Mouse (Mus musculus): ENCODE data around the gene Snx10.

Gene Snx10

DNA sequence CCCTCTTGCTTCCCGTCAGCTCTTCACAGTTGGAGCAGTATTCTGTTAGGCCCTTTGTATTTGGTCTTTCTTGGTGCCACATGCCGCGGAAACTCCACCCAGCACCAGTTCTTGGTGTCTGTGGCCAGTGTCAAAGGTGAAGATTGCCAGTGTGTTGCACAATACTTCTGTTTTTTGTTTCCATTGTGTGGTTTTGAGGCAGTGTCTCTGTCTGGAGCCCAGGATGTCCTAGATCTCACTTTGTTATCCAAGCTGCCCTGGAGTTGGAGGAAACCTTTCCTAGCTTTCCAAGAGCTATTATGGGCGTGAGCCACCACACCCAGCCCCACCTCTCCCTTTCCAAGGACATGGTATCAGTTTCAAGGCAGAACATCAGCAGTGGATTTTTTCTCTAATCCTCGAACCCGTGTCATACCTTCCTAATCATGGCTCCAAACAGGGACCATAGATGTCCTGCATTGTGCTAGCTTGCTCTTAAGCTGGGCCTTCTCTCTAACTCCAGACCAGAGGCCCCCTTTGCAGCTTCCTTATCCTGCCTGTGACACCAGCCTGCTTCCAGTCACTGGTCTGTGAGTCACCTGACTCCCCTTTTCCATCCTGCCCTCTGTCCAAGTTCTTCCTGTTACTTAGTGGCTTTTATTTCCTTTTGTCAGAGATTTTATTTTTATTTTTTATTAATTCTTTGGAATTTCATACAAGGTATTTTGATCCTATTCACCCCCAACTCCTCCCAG lies 9.9 kb downstream of the Snx10 start:
- no peak for DNase-seq (ENCODE audit: low read depth in 2 of 2, low spot score in 2 of 2)

DNA sequence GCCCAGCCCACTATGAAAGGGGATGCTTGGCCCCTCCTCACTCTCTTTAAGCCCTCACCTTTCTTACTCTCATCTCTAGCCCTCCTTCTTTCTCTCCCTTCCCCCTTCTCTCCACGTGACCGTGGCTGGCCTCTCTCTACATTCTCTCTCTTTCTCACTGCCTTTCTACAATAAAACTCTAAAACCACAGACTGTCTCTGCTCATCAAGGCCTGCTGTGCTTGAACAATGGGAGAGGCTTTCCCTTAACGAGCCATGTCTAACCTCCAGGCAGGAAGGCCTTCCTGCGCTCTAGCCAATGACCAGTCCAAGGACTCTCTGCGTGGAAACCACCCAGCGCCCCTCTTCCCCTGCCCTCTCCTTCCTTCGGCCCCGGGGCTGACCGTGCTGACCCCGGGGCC lies 11.9 kb downstream of the Snx10 start:
- no peak for DNase-seq (ENCODE audit: low read depth in 2 of 2, low spot score in 2 of 2)

DNA sequence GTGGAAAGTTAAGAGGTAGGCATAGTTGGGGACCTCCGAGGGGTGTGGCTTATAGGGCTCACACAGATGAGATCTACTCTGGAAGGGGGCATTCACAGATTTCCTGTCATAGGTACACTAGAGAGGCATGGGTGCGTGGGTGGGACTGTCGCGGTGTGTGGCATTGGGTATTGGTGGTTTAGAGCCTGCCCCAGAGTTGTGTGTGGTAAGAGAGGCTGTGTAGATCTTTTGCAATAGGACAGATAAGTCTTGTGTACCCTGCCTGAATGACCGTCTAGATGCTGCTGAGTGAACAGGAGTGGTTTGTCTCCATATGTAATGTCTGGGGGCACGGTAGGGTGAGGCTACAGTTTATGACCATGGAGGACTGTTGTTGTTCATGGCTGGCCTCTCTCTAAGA lies 16.8 kb downstream of the Snx10 start:
- no peak for DNase-seq (ENCODE audit: low read depth in 2 of 2, low spot score in 2 of 2)

DNA sequence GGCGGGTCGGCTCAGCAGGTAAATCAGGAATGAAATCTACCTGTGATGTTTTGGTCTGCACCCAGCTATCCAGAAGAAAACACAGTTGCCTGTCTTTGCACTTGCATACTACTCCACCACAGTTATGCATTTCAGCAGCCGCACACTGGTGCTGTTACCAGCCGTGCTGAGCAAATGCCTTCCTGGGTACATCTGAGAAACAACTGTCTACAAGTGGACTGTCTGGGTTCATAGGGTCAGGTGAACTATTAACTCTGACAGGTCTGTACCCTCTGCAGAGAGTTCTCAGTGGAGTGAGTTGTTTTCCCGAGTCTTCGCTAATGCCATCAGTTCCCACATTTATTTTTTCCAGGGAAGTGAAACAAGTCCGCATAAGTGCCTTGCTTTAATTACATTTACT lies 17.7 kb downstream of the Snx10 start:
- no peak for DNase-seq (ENCODE audit: low read depth in 2 of 2, low spot score in 2 of 2)

DNA sequence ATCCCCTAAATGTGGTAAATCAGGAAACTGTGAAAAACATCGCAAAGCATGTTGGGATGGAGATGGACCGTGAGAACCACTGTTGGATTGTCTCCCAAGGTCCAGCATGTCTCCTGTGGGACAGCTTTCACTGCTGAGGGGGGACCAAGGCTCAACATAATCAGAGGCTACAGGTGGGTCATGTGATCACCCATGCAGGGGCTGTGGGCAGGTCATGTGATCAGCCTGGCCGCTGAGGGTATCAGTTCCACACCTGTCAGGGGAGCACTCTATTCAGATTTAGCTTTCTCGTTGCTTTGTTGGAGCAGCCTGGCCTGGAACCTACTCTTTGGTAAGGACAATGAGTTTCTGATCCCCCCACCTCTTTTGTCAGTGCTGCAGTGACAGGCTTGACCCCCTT lies 18.4 kb downstream of the Snx10 start:
- DNase-seq (ENCODE audit: low read depth in 2 of 2, low spot score in 2 of 2) = no peak

DNA sequence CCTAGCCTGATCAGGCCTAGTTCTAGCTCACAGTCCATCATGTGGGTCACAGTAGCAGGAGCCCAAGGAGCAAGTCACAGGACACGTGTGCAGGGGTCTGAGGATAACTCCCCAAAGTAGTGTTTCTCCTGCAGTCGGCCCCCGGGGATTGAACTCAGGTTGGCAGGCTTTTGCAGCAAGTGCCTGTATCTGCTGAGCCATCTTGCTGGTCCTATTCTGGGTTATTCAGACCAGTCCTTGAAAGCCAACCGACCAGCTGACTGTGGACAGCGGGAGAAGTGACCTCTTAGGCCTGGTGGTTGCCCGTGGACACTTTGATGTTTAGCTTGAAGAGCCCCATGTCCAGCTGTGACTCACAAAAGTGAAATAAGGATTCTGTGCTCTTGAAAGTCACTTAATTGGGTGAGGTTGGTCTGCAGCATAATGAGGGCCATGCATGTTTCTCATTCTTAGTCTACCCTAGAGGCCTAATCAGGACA lies 20.0 kb downstream of the Snx10 start:
- no peak for DNase-seq (ENCODE audit: low read depth in 2 of 2, low spot score in 2 of 2)

DNA sequence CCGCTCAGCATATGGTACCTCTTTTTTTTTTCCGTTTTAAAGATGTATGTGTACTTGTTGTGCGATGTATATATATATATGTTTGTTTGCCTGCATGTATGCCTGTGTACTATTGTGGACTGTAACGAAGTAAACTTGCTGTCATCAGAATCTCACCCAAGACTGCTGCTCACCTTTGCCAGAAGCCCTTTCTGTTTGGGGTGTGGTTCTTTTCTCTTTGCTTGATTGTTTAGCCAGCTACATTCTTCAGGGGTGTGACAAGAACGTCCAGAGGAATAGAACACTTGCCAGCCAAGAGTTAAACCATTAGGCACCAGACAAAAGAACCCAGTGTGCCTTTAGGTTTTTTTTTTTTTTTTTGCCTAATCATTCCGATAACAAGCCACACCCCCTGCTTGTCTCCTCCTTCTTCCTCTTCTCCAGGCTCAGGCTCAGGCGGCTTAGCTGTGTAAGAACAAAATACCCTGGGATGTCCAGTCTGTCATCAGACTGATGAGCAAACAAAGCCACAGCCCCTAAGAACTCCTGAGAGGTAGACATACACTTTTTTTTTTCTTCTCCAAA lies 20.5 kb downstream of the Snx10 start:
- peak in 1 of 2 experiments; percentile 11 for DNase-seq (ENCODE audit: low read depth in 2 of 2, low spot score in 2 of 2)

DNA sequence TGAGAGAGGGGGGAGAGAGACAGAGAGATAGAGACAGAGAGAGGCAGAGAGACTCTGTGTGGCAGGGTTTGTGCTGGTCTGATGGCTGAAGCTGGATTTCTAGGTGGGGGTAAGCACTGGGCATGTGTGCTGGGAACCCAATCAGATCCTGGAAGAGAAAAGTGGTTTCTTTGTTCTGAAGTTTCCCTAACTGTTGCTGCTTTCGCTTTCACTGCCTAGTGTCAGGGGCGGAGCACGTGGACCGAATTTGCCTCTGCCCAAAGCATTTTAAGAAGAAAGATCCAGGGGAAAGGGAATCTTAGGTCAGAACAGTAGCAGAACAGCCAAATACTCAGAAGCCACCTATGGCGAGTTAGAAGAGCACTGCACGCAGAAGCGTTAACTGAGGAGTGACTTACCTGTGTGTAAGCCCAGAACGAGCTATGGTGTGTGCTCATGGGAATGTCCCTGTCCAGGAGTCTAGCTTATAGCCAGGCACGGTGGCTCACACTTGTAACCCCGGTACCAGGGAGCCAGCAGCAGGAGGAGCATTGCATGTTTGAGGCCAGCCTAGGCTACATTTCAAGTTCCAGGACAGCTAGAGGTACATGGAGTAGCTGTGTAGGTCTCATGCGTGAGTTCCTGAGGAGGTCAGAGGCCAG lies 21.6 kb downstream of the Snx10 start:
- DNase-seq (ENCODE audit: low read depth in 2 of 2, low spot score in 2 of 2) = peak; percentile 38 to 55

DNA sequence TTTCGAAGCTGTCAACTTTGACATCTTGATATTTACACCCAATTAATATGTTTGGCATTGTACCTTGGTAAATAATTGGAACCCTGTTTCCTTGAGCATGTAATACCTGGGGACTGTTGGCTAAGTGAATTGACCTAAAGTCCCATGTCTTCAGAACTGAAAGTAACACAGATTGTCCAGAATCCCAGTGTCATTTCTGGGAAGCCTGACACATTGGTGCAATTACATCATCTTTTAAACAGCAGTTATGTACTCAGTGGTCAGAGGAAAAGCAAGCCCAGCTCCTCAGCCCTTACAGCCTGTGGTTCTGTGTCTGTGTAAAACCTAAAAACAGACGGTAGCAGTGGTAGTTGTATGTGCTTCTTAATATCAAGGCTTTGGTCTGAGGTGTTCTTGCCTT lies 22.4 kb downstream of the Snx10 start:
- DNase-seq (ENCODE audit: low read depth in 2 of 2, low spot score in 2 of 2) = no peak

DNA sequence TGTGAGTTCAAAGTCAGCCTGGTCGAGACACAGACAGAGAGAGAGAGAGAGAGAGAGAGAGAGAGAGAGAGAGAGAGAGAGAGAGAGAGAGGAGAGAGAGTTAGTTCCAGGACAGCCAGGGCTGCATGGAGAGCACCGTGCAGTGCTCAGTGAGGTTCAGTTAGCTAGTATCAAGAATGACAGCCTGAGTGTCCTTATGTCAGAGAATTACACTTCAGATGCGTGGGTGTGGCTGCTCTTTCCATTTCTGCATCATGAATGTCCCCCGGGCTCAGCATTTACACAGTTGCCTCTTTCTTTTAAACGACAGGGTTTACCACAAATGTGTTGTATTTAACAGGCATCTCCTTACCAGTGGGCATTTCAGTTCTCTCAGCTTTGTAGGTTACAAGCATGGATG lies 25.1 kb downstream of the Snx10 start:
- DNase-seq (ENCODE audit: low read depth in 2 of 2, low spot score in 2 of 2) = no peak

DNA sequence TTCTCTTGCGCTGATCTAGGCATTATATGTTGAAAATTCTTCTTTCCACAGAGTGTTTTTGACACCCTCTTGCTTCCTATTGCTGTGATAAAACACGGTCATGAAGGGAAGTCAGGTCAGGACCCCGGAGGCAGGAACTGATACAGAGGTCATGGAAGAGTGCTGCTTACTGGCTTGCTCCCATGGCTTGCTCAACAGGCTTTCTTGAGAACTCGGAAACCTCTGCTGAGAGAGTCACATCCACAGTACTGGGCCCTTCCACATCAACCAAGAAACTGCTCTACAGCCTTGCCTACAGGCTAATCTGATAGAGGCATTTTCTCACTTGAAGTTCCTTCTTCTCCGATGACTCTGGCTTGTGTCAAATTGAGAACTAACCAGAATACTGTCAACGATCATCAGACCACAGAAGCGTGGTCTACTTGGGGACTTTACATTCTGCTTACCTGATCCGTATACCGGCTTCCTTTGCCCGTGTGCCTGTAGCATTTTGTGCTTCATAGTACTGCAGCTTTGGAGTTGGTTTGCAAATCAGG lies 27.6 kb downstream of the Snx10 start:
- DNase-seq (ENCODE audit: low read depth in 2 of 2, low spot score in 2 of 2) = no peak

DNA sequence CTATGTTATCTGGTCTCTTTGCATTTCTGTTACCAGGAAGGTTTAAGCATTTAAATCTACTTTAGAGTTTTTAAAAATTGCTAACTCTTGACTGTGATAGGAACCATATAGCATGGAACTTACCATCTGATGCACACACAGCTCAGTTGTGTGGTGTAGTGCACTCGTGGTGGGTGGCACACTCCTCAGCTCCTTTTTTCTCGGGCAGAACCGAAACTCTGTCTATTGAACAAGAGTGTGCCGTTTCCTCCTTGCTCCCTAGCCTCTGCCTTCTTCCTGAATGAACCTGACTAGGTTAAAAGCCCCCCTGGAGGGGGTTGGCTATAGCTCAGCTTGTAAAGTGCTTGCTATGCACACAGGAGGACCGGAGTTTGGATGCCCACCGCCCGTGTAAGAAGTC lies 32.9 kb downstream of the Snx10 start:
- DNase-seq (ENCODE audit: low read depth in 2 of 2, low spot score in 2 of 2) = no peak

DNA sequence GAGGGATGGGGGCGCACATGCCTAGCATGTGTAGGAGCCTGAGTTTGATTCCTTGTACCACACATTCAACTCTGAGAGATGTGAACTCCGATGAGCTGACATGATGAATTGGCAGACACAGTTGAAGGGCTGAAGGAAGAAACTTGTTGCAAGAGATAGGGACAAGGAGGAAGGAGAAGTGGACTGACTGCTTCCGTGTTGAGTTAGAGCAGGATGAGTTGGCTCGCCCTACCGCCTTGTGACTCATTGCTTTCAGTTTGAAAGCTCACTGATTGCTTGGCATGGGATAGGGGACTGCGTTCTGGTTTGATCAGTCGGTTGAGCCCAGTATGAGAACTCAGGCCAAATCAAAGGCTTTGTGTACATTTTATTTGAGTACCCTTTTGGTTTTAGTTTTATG lies 34.6 kb downstream of the Snx10 start:
- no peak for DNase-seq (ENCODE audit: low read depth in 2 of 2, low spot score in 2 of 2)

DNA sequence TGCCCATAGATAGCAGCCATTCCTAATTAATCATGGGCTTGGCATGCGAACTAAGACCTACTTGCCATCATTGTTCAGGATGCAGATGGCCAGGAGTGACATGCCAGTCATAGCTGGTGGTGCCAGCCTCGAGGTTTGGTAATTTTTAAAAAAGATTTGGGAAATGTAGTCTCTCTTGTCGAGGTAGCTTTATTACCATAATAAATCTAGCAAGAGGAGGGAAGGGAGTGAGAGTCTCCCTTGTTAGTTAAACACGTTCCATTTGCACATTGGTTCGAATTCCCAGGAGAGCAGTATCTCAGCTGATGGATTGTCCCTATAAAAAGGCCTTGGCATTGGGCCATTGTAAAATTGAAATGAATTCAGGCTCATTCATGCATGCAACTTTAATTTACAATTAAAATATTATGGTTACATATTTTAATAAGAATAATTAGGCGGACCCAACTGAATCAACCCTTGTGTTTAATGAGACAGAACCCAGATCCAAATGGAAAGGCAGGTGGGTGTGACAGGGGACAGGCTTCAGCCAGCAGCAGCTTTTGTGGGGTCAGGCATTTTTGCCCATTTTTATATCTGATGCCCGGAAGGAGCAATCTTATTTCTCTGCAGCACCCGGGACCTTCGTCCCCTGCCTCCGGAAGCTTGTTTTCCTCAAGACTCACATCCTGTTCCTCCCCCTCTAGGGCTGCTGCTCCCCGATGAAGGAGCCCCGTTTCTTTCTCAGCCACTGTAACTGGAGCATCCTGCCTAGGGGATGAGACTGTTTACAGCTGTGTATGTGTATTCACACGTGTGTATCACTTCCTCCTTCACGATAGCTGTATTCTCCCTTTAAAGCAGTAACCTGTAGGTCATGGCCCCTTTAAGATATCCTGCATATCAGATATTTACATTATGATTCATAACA lies 43.3 kb downstream of the Snx10 start:
- DNase-seq (ENCODE audit: low read depth in 2 of 2, low spot score in 2 of 2) = no peak

DNA sequence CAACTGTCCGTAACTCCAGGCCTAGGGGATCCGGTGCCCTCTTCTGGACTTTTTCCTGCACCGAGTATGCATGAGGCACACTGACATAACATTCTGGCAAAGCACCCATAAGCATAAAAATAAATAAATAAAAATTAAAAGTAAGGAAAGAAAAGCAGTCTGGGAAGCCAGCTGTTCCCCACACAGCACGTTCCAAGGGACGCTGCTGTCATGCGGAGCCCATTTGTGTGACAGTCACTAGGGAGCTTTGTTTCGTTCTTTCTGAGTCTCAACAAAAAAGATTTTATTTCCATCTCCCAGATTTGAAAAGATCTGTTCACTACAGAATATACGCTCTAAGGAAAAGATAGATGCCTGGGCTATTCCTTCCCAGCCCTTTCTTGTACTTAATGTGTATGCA lies 45.4 kb downstream of the Snx10 start:
- no peak for DNase-seq (ENCODE audit: low read depth in 2 of 2, low spot score in 2 of 2)

DNA sequence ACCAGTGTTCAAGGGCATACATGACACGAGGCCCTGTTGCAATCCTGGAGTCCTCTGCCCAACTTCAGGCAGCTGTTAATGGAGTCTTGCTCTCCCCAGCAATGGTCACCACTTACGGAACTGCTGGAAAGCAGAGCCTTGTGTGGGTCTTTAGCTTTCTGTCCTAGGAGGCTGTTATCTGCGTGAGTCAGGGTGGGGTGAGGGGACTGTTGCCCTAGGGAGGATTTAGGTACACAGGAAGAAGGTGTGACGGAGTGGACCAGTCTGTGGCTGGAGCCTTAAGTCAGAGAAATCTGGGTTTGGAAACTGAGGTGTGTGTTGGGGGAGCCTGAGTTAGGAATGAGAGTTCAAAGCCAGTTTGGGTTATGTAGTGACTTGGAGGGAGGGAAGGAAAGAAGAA lies 49.4 kb downstream of the Snx10 start:
- no peak for DNase-seq (ENCODE audit: low read depth in 2 of 2, low spot score in 2 of 2)

DNA sequence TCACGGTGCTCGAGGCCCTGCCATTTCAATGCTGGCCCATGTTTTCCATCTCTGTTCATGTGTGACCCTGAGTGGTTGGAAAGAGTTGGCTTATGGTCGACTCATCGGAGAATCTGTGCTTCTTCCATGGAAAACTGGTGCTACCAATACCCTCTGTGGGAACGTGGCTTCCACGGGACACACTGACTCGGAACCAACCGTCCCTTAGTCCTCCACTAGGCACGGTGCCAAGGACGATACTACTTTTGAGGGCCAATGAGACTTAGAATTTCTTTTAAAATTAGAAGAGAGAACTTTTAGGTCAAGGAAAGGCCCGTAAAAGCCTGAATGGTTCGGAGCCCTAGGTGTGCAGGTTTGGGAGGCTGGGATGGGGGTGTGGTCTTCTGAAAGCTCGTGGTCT lies 50.4 kb downstream of the Snx10 start:
- no peak for DNase-seq (ENCODE audit: low read depth in 2 of 2, low spot score in 2 of 2)

DNA sequence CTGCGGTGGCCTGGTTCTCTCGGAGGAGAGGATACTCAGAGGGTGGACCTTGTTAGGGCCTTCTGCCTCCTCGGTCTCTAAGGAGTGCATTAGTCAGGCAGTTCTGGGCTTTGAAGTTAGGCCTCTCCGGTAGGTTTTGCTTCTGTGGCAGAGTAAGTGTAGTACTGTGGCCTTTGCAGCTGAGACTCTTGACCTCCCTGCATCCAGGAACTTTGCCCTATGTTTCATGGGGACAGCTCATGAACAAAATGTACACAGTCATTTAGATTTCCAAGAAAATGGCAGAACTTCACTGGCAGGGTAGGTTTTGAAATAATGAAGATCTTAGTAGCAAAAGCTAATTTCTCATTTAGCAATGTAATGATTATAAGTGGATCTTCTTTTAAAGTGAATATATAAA lies 54.7 kb downstream of the Snx10 start:
- DNase-seq (ENCODE audit: low read depth in 2 of 2, low spot score in 2 of 2) = no peak

DNA sequence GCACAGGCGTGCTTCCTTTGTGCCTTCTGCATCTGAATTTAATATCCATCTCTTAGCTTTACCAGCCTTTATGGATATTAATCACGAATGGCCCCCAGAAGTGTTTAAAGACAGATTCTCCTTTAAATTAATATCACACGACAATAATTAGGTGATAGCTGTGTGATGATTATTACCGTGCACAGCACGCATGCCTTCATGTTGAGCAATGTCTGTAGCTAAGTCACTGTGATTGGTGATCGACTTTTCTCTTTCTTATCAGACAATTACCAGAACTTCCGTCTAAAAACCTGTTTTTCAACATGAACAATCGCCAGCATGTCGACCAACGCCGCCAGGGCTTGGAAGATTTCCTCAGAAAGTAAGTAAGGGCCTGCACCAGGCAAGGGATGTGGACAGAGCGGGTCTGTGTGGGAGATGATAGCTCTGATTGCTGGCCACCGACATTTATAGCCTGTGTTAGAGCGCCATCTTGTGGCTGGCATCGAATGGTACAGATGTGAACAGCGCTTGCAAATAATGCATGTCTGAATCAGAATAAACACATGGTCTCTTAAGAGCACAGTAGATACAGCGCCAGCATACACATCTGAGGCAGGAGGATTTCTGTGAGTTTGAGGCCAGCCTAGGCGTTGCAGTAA lies 56.5 kb downstream of the Snx10 start:
- peak; percentile 69 to 72 for DNase-seq (ENCODE audit: low read depth in 2 of 2, low spot score in 2 of 2)

DNA sequence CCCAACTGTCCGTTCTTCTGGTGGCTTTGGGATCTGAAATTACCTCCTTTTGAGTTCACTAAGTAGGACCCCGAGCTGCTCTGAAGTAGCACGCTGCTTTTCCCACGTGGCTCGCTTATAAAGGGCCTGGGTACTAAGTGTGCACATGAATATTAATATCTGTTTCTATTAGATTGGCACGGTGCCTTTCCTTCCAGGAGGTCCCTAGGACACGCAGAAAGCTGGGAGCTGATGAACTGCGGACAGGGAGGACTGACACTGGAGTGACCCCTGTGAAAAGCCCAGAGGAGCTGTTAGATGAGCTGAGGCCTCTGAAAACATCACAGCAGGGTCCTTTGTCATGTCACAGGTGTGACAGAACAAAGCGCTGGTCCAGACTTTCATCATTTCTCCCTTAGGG lies 57.7 kb downstream of the Snx10 start:
- DNase-seq (ENCODE audit: low read depth in 2 of 2, low spot score in 2 of 2) = no peak

DNA sequence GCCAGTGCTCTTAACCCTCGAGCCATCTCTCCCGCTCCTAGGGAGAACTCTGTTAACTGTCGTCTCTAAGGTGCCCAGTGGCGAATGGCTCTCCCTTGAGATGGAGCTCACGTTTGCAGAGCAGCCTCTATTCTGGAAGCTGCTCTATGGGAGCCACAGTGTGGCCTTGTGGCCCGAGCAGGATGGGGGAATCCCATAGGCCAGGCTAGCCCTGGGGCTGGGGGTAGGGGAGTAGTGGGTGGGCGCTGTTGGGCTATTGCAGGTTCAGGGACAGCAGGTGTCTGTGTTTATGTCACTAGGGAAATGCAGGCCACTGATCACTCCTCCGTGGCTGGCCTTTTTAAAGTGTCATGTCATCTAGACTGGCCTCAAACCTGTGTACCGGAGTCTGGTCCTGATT lies 58.4 kb downstream of the Snx10 start:
- no peak for DNase-seq (ENCODE audit: low read depth in 2 of 2, low spot score in 2 of 2)
